Mouse (Mus musculus) embryonic facial prominence, embryonic 13.5 days (tissue): ENCODE measurements around the gene Upf1. TPM values are rescaled to one million over a fixed set of nuclear protein-coding genes. Genes with fewer than 3 reads are reported as not detected.

Experiments used
- ATAC-seq: fragments of 200-750 bp; cut with Nextera tagmentation; 2 replicates; pipeline ENCODE4 v1.8.0; 2017; ENCODE audit warnings: low read depth; ENCODE audit not compliant: insufficient number of reproducible peaks, insufficient read depth, low FRiP score, low TSS enrichment
- H3K27ac ChIP-seq: fragments of 300-500 bp; sonication (generic); 2 replicates; pipeline ENCODE4 v1.5.1; 2015; ENCODE audit warnings: moderate library complexity, mild to moderate bottlenecking, inconsistent platforms
- H3K27me3 ChIP-seq: fragments of 300-500 bp; sonication (generic); 2 replicates; pipeline ENCODE4 v1.6.1; 2015; ENCODE audit warnings: mild to moderate bottlenecking, inconsistent platforms
- H3K36me3 ChIP-seq: fragments of 300-500 bp; sonication (generic); 2 replicates; pipeline ENCODE4 v1.6.1; 2015; ENCODE audit warnings: mild to moderate bottlenecking, inconsistent platforms
- H3K4me1 ChIP-seq: fragments of 300-500 bp; sonication (generic); 2 replicates; pipeline ENCODE4 v1.6.1; 2015; ENCODE audit warnings: inconsistent platforms
- H3K4me2 ChIP-seq: fragments of 300-500 bp; sonication (generic); 2 replicates; pipeline ENCODE4 v1.6.1; 2015; ENCODE audit warnings: moderate library complexity, mild to moderate bottlenecking, inconsistent platforms
- H3K4me3 ChIP-seq: fragments of 300-500 bp; sonication (generic); 2 replicates; pipeline ENCODE4 v1.5.1; 2015; ENCODE audit warnings: mild to moderate bottlenecking, inconsistent platforms
- H3K9ac ChIP-seq: fragments of 300-500 bp; sonication (generic); 2 replicates; pipeline ENCODE4 v1.6.1; 2015; ENCODE audit warnings: mild to moderate bottlenecking, inconsistent platforms
- H3K9me3 ChIP-seq: fragments of 300-500 bp; sonication (generic); 2 replicates; pipeline ENCODE4 v1.6.1; 2016; ENCODE audit warnings: inconsistent platforms
- WGBS: fragments of 180-500 bp; shearing (Covaris S2); methylation state at CpG from one replicate; pipeline ENCODE4 v1.1.7; 2015; ENCODE audit warnings: mixed read lengths; 5-methylcytosine and 5-hydroxymethylcytosine counted together
- polyA plus RNA-seq: library from polyadenylated mRNA; unstranded; fragments of >200 nt; fragmentation: Nextera tagmentation; extraction: Ambion mirVana; gene quantifications from 2 replicates; pipeline ENCODE4 v1.2.1, GENCODE M21; 2015

Gene Upf1
- polyA plus RNA-seq, 1 experiment from 2014 or later: 22.1 TPM

DNA sequence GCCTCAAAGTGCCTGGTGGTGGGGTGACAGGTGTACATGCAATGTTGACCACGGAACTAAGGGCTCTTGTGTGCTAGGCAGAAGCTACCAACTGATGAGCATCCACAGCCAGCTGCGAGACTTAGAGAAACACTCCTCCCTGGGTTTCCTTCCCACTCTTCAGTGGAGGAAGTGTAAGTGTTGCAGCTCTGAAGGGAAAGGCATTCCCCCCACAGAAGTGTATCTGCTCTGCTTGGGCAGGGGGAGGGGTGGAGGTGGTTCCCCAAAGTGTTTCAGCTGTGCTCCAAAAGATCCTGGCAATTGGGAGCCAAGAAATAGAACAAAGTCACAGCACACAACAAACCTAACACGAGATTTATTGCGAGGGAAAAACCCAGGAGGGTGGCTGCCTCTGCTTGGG is 926 bp upstream of the Upf1 start:
- no peak for ATAC-seq
- Histone ChIP-seq H3K9ac (peak overlapping the region; percentile 99; the same call in 1 of the 2 replicates), H3K4me2 (peak overlapping the region; percentile 100), H3K27ac (peak overlapping the region; percentile 90), H3K4me3 (peak overlapping the region; percentile 99), H3K9me3 (no peaks in the 10 kb centered on the region), H3K27me3 (peaks cover 4% of the 10 kb centered on the region; the same call in 1 of the 2 replicates), H3K36me3 (peaks cover 16% of the 10 kb centered on the region), H3K4me1 (peaks cover 41% of the 10 kb centered on the region)
- 70% methylated on average over 4 of the region's 4 CpGs for WGBS

GRCm38 (mm10) chr8:70352657-70353151 is 374 bp downstream of the Upf1 start:
- Histone ChIP-seq H3K4me2 (peak overlapping the region; percentile 100), H3K4me1 (peaks cover 48% of the 10 kb centered on the region), H3K9ac (peak overlapping the region; percentile 99), H3K27me3 (no peaks in the 10 kb centered on the region), H3K36me3 (peaks cover 25% of the 10 kb centered on the region), H3K4me3 (peak overlapping the region; percentile 99), H3K9me3 (no peaks in the 10 kb centered on the region), H3K27ac (peak overlapping the region; percentile 90)
- ATAC-seq: no peak; the same call in 1 of the 2 replicates
- WGBS: 0% methylated on average over 64 of the region's 64 CpGs

DNA sequence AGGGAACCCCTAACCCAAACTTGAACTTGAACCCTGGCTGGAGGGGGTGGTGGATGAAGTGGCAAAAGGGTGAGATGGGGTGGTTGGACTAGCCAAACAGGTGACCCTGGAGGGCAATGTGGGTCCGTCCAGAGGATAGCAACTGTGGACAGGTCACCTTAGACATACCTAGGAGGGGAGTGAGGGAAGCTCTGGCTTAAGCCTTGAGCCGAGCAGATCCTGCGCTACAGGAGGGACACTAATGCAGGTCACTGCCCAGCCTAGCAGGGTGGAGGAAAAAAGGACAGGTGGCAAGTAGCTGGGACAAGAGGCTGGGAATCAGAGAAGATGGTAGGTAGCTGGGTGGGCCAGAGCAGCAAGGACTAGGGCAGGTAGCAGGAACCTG is 1.1 kb downstream of the Upf1 start:
- 24% methylated on average over 3 of the region's 3 CpGs for WGBS
- peaks cover 48% of the 10 kb centered on the region for H3K4me1 ChIP-seq
- no peaks in the 10 kb centered on the region for H3K9me3 ChIP-seq

GRCm38 (mm10) chr8:70351035-70351999 is 1.8 kb downstream of the Upf1 start:
- Histone ChIP-seq H3K4me1 (peaks cover 48% of the 10 kb centered on the region), H3K9me3 (no peaks in the 10 kb centered on the region), H3K4me3 (peak overlapping the region; percentile 99), H3K27me3 (no peaks in the 10 kb centered on the region), H3K9ac (peak overlapping the region; percentile 99), H3K27ac (peak overlapping the region; percentile 90), H3K4me2 (peak overlapping the region; percentile 100), H3K36me3 (peaks cover 30% of the 10 kb centered on the region)
- WGBS: 41% methylated on average over 15 of the region's 15 CpGs
- no peak for ATAC-seq

More for the DNA sequence above, 1.1 kb downstream of the Upf1 start:
- Histone ChIP-seq H3K4me3 (peak overlapping the region; percentile 99), H3K27ac (peak overlapping the region; percentile 90), H3K27me3 (no peaks in the 10 kb centered on the region), H3K36me3 (peaks cover 25% of the 10 kb centered on the region), H3K4me2 (peak overlapping the region; percentile 100), H3K9ac (peak overlapping the region; percentile 99)
- no peak for ATAC-seq

GRCm38 (mm10) chr8:70347860-70348420 is 5.1 kb downstream of the Upf1 start:
- Histone ChIP-seq H3K27me3 (no peaks in the 10 kb centered on the region), H3K4me3 (no peak overlapping the region), H3K9me3 (no peaks in the 10 kb centered on the region), H3K36me3 (peaks cover 49% of the 10 kb centered on the region), H3K9ac (no peak overlapping the region), H3K4me2 (no peak overlapping the region), H3K4me1 (peaks cover 61% of the 10 kb centered on the region), H3K27ac (no peak overlapping the region)
- WGBS: 84% methylated on average over 1 of the region's 1 CpGs
- ATAC-seq: no peak

DNA sequence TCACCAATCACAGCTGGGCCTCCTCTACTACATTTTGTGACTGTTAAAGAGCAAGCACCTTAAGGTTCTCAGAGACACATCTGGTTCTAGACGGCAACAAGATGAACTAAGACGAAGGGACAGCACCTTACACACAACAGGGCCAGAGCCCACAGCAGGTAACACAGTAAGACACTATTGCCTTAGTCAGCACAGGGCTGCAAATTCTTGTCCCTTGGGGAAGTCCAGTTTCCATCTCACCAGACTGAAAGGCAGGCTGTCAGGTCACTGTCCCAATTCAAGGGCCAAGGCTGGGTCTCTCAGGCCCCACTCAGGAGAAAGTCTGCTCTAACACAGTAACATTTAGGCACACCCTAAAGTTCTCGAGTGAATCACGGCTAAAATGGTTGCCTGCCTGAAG is 5.6 kb downstream of the Upf1 start:
- Histone ChIP-seq H3K36me3 (peaks cover 54% of the 10 kb centered on the region), H3K4me3 (no peak overlapping the region), H3K4me1 (peaks cover 66% of the 10 kb centered on the region), H3K27ac (no peak overlapping the region), H3K27me3 (no peaks in the 10 kb centered on the region), H3K9ac (no peak overlapping the region), H3K4me2 (no peak overlapping the region), H3K9me3 (no peaks in the 10 kb centered on the region)
- no peak for ATAC-seq
- WGBS: 83% methylated on average over 4 of the region's 4 CpGs

GRCm38 (mm10) chr8:70344279-70344678 is 8.8 kb downstream of the Upf1 start:
- Histone ChIP-seq H3K27ac (peak overlapping the region; percentile 62), H3K4me1 (peaks cover 38% of the 10 kb centered on the region), H3K27me3 (no peaks in the 10 kb centered on the region), H3K4me2 (no peak overlapping the region), H3K9me3 (no peaks in the 10 kb centered on the region), H3K9ac (peak overlapping the region; percentile 51; the same call in 1 of the 2 replicates), H3K4me3 (no peak overlapping the region), H3K36me3 (peaks cover 71% of the 10 kb centered on the region)
- WGBS: 87% methylated on average over 2 of the region's 2 CpGs
- no peak for ATAC-seq

DNA sequence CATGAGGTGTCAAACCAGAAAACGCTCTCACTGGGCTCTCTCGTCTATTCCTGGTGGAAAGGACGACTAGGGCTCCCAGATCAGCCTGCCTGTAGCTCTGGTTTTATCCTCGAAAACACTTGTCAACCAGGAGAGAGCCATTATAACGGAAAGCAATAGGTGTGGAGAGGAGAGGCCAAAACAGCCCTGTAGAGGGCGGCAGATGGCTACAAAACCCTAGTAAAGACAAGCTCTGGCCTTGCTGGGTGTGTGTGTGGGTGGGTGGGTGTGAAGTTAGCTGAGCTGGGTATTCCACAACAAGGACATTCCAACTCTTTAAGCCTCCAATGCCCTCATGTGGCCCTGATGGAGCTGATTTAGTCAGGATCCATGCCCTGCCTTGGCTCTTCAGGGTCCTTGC is 9.4 kb downstream of the Upf1 start:
- no peak overlapping the region for H3K4me2 ChIP-seq
- no peaks in the 10 kb centered on the region for H3K9me3 ChIP-seq
- peak overlapping the region; percentile 51; the same call in 1 of the 2 replicates for H3K9ac ChIP-seq
- ATAC-seq: no peak
- H3K27ac ChIP-seq: peak overlapping the region; percentile 62
- no peaks in the 10 kb centered on the region for H3K27me3 ChIP-seq
- no peak overlapping the region for H3K4me3 ChIP-seq
- H3K36me3 ChIP-seq: peaks cover 71% of the 10 kb centered on the region
- WGBS: 52% methylated on average over 6 of the region's 6 CpGs
- H3K4me1 ChIP-seq: peaks cover 32% of the 10 kb centered on the region

- H3K4me3 ChIP-seq: no peak overlapping the region
- 40% methylated on average over 7 of the region's 7 CpGs for WGBS
- peak overlapping the region; percentile 62 for H3K27ac ChIP-seq
- H3K27me3 ChIP-seq: no peaks in the 10 kb centered on the region
- H3K9me3 ChIP-seq: no peaks in the 10 kb centered on the region
- peaks cover 72% of the 10 kb centered on the region for H3K36me3 ChIP-seq
- ATAC-seq: peak; percentile 16; the same call in 1 of the 2 replicates
- H3K4me1 ChIP-seq: peaks cover 29% of the 10 kb centered on the region
- H3K9ac ChIP-seq: 0 out of 2 replicates have a peak overlapping the region, but pooled peaks have one; percentile 51
- no peak overlapping the region for H3K4me2 ChIP-seq
Measured at GRCm38 (mm10) chr8:70343076-70343475, 10.0 kb downstream of the Upf1 start.

DNA sequence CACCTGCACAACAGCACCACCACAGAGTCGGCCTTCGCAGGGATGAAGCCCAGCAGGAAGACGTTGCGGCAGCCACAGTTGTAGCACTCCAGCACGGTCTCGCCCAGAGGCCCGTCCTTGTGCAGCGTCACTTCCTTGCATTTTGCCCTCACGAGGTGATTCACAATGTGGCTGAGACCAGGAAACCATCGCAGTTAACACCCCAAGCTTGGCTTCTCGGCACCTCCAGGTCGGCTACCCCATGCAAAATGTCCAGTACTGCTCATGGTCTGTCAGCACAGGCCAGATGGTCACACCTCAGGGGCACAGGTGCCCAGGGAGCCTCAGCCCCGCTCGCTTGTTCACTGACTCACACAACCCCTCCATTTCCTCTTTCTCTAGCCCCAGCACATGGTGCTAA is 11.1 kb downstream of the Upf1 start:
- Histone ChIP-seq H3K4me3 (no peak overlapping the region), H3K27ac (no peak overlapping the region), H3K4me1 (peaks cover 29% of the 10 kb centered on the region), H3K27me3 (no peaks in the 10 kb centered on the region), H3K36me3 (peaks cover 82% of the 10 kb centered on the region), H3K4me2 (no peak overlapping the region), H3K9ac (no peak overlapping the region), H3K9me3 (no peaks in the 10 kb centered on the region)
- WGBS: 91% methylated on average over 14 of the region's 14 CpGs
- ATAC-seq: no peak

- 93% methylated on average over 7 of the region's 7 CpGs for WGBS
Measured at GRCm38 (mm10) chr8:70340659-70341058, 12.4 kb downstream of the Upf1 start.

More at GRCm38 (mm10) chr8:70340659-70341058, 12.4 kb downstream of the Upf1 start:
- no peak overlapping the region for H3K4me2 ChIP-seq
- H3K9ac ChIP-seq: 0 out of 2 replicates have a peak overlapping the region, but pooled peaks have one; percentile 32
- ATAC-seq: no peak
- H3K9me3 ChIP-seq: no peaks in the 10 kb centered on the region
- no peak overlapping the region for H3K27ac ChIP-seq
- H3K27me3 ChIP-seq: no peaks in the 10 kb centered on the region
- peaks cover 29% of the 10 kb centered on the region for H3K4me1 ChIP-seq
- no peak overlapping the region for H3K4me3 ChIP-seq
- H3K36me3 ChIP-seq: peaks cover 86% of the 10 kb centered on the region
